Mouse (Mus musculus) adrenal gland, adult 2 months (tissue): ENCODE measurements at regions not wholly inside any gene's neighbourhood (a gene's known extent, or its start where the extent isn't known, plus 50 kb on each side); places are given as distances from the start of the nearest gene placed in this dataset.

ENCODE experiments used
- DNase-seq: peaks from one replicate; pipeline ENCODE4 v3.0.0; 2021

DNA sequence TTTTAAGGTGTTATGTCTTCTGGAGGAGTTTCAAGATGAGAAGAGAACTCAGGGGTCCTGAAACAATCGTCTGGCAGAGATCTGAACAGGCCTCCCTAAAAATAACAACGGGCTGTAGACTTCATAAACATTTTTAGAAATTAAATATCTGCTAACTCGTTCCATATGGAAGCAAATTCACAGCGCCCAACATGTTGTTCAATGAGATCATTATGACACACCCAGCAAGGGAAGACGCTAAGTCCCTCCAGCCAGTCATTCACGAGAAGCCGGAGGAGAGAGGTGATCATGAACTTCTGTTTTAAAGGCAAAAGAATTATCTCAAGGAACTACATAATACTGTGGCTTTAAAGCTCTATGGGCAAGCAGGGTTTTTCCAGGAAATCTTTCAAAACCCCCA lies 334.8 kb downstream of the Efna5 start:
- DNase-seq: no peak

DNA sequence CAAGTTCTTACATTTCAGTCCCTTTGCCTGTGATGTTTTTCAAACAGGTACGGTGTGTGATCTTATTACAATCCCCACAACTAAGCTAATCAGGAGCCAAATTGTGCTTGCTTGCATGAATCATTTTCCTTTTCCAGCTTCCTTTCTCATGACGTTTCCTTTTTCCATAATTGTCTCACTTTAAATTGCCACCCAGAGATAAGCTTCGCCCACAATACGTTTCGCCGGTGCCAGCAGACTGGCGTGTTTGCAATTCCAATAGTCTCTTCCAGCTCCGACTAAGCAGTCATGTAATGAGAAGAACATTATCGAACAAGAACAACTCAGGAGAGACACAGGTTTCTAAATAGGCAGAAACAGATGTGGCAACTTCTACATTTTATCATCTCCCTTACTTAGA lies 335.8 kb downstream of the Efna5 start:
- DNase-seq: peak; percentile 4

DNA sequence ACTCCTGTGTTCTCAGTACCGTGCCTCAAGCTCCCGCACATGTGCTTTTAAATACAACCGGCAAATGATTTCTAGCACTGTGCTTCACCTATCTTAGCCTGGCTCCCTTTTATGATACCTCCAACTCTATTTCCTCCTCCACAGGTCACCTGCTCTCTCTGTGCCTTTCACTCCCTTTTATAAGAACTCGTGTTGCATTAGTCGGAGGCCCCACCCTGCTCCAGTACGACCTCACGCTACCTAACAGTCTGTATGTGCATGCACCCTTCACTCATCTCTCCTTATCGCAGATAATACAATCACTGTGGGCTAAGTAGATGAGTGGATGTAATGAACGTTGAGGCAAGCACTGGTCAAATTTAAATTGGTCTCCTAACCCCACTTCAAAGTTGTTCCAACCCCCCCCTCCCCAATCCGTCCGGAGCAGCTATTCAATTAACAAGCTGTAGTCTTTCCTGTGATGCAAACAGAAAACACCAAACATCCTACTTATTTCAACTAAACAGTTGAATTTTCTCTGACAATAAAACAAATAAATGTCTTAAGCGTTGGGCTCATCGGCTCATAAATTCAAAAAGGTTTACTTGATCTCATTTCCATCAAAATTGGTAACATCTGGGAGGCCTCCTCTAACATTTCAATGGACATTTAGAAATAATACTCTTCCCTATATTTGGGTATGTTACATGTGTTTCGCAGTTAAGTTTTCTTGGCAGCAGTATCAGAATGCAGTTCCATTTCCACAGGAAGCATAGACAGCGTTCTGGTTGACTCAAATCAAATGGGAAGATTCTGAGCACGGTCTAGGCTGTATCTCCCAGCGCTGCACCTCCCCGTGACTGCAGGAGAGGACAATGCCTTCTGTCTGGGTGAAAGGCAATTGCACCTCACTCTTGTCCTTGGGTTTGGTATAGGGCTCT lies 337.8 kb downstream of the Efna5 start:
- no peak for DNase-seq

DNA sequence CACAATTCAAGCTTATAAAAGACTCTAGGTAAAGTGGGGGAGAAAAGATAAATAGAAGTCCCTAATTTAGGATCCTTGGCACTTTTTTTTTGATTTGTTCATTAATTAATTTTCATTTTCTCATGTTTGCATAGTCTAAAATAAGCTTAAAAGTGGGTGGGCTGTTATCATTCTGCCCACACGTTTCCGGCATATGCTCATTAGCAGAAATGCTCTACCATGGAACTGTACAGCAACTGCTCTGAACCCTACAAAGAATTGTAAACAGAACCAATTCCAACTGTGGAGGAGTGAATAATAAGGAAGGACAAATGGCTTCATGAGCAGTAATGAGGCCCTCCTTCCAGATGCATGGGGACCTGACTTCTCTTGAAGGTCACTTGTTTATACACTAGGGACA lies 351.2 kb downstream of the Efna5 start:
- DNase-seq: no peak

DNA sequence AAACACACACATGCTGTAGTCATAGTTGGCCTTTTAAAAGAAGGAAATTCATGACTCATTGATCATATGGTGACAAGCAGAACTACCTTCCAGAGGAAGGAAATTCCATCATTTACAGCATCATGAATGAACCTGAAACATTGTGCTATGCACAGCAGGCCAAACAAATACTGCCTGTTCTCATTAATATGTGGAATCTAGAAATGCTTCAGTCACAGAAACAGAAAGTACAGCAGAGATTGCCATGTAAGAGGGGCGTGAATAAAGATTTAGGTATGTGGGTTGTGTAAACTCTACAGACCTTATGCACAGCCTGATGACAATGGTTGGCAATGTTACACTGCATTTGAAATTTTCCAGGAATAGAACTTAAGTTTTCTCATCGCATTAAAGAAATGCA lies 353.6 kb downstream of the Efna5 start:
- DNase-seq: no peak

DNA sequence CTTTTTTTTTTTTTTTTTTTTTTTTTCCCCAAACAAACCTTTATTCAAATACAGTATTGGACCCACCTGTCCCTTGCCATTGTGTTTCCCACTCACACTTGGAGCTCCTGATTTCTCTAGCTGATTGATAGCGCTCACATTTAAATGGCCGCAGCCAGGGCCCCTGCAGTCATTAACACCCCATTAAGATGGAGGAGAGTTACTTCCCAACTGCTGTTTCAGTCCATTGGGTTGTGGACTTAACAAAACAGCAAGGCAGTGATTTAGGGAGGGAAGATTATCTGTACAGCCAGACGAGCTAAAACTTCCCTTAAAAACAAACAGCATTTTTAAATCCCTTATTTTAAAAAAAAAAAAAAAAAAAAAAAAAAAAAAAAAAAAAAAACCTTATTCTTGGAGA lies 367.5 kb downstream of the Efna5 start:
- no peak for DNase-seq

DNA sequence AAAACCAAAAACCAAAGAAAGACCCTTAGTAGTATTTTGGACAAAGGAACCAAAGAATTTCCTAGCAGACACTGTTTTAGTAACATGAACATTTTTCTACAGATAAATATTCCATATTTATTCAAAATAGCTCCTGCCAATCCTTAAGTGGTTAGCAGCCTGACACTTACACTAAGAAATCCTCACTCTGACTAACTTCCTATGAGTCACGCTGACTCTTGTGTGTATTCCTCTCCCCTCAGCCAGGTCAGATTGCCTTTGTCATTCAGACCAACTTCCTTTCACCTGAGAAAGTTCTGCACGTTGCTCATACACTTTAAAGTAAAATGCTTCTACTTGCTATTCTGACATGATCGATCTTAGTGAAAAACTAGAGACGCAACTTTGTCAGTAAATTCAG lies 370.9 kb downstream of the Efna5 start:
- no peak for DNase-seq

DNA sequence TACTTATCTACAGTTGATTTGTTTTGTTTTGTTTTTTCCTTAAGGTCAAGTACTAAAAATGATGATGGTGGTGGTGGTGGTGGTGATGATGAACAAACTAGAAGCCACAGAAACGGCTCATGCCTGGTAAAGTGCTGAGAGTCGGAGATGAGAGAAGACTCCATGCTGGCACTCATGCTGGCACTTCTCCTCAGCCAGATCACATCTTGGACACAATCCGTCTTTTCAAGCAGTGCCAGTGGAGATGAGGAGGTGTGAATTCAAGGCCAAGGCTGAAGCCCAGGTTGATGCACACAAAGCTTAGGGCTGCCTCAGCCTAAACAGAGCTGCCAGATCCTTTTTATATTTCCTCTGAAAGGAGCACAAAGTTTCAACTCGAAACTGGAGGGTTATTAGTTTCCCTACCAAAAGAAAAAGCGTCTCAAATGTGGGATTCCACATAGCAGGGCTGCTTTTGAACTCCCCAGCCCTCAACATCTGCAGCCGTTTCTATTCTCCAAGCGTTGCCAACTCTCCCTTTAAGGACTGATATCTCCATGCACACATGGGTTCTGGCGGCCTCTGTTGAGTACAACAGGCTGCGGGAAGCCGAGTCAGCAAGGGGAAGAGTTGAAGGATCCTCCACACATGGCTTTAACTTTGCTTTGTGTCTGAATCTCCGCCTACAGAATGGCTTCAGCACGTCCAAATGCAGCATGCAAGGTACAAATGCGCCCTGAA lies 373.2 kb downstream of the Efna5 start:
- no peak for DNase-seq

DNA sequence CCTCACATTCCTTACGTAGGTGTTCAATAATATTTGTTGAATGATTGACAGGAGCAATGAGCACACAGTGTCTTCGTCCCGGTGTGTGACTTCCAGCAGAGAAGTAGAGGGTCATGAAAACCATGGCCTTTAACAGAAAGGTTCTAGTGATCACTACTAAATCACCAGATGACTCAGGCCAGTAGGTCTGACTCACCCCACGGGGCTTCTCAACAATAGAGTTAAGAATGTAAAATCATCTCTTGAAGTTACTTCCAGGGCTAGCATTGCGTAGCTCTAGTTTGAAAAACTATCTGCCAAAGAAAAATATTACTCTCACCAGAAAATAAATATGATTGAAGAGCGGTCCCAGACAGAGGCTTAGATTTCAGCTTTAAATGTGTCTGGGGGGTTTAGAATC lies 376.4 kb downstream of the Efna5 start:
- DNase-seq: peak; percentile 31

DNA sequence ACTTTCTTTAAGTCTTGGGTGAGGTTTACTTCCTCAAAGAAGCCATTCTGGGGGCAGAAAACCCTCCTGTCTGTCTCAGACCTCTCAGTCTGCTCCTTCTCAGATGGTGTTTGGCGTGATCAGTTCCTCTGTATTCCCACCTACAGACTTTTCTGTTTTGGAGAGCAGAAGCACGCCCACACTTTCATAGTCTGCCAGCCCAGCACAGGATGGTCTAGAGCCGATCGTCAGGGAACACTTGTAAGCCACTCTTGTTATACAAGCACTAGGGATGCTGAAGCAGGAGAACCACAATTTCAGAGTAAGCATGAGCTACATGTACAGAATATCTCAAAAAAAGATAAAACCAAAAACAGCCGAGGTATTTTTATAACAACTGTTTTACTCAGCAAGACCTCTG lies 410.4 kb downstream of the Efna5 start:
- no peak for DNase-seq

DNA sequence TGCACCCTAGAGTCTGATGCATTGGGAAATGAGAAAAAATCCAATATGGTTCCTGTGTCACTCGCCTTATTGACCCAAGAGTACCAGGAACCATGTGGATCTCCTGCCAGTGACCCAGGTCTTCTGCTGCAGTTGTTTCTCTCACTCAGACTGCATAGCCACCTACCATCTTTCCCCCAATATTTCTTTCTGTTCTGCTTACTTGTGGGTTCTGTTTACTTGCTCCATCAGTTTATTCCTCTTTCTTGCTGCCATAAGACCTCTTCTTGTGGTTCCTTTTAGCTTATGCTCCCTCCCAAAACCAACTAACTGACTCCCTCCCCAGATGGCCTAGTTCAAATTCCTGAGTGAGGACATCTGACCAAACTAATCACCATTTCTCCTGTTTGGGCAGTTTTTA lies 411.8 kb downstream of the Efna5 start:
- no peak for DNase-seq

DNA sequence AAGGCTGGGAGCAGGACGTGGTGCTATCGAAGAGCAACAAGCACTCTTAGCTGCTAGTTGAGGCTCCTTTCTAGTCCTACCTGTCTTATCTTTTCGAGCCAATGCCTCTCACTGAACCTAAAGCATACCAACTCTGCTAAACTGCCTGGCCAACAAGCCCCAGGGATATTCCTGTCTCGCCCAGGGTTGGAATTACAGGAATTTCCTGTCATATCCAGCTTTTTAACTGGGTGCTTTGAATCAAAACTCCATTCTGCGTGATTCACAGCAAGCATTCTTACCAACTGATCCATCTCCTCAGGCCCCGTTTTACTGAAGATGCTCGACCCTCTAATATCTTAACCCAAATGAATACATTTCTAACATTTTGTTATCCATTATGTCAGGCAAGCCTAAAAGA lies 412.3 kb downstream of the Efna5 start:
- DNase-seq: no peak

DNA sequence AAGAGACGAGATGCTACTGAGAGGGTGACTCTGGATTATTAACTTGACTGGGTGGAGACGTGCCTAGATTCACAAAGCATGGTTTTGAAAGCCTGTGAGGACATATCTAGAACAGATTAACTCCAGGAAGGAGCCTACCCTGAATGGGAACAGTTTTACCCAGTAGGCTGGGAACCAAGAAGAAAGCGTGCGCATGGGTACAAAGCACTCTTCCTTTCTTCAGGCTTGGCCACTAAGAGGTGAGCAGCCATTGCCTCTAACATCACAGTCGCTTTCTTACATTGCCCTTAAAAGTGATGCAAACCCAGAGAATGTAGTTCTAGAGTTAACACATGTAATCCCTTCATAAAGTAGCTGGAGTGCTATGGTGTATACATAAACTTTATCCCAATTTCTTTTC lies 414.0 kb downstream of the Efna5 start:
- no peak for DNase-seq

DNA sequence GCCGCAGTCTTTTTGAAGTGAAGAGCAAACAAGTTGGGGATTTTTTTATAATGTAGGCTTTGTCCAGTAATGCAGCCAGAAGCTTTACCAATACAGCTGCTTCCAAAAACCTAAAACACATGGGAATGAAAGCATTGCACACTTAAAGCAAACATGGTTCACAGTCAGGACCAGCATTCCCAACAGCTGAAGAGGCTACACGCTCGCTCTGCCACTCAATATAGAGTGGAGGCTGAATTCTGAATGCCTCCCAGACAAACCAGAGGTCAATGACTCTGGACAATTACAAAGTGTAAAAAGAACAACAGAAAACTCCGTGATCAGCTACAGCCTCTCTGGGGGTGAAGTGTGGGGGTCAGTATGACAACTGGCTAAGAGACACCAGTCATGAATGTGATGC lies 416.1 kb downstream of the Efna5 start:
- no peak for DNase-seq

DNA sequence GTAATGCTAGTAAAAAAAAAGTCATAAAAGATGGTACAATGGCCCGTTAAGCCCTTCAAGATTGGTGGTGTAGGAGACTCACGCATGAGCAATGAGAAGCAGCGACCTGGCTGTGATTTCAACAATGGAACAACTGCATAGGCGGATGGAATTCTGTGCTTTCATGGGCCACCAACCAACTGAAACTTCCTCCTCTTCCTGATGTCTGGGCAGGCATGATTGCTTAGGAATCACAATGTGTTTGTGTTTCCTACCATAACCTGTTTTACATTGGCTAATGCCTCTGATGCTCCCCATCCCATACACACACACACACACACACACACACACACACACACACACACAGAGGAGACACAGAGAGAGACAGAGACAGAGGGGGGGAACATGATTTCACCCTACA lies 416.9 kb downstream of the Efna5 start:
- no peak for DNase-seq

DNA sequence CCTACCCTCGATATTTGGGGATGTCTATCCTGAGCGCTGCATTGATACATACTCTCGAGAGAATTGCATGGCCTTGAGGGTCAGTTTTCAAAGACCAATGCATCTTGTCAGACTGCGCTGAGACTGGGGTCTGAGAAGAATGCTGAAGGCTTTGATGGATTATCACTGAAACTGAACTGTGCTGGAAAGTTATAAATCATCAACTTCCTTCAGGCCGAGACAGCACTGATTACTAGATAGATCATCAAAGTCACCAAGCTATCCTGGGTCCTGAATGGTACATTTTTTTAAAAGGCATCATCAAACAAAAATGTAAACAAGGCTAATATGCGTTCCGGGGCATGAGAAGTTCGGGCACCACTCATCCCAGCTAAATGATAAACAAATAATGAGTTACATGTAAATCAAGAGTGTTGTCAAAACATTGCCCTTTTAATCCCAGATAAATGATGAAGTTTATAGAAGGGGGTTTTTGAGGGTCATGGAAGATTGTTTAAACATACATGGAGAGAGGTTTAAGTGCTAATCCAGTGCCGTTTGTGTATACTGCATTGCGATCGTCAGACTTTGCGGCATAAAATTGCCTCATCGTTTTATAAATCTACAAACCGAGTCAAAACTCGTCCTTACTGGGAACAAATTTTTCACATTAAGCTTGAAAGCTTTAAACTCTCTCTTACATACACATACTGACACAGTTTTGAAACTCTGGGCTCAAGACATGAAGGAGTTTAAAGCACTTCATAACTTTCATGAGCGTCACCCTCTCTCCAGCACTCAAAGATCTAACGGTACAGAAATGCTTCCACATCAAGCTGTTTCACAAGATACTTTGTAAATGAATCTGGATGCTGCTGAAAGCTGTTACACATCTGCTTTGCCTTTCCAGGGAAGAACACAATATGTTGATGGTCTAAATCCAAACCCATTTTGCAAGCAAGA lies 419.5 kb downstream of the Efna5 start:
- no peak for DNase-seq

DNA sequence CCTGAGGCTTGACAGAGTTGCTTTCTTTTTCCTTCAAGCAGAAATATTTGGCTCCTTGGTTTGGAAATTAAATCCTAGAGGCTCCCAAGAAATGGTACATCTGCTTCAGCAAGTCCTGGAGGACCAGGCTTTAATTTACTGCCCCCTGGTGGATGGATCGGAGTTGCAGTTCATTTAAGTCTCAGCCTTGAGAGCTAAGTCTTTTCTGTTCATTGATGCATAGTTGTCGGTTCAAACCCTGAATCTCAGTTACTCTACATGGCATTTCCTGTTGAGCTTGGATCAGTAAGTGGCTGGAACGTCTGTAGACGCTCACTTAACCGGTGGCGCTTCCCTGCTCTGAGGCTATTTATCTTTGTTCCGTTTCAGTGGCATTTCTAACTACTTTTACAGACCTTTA lies 422.2 kb downstream of the Efna5 start:
- peak; percentile 69 for DNase-seq

DNA sequence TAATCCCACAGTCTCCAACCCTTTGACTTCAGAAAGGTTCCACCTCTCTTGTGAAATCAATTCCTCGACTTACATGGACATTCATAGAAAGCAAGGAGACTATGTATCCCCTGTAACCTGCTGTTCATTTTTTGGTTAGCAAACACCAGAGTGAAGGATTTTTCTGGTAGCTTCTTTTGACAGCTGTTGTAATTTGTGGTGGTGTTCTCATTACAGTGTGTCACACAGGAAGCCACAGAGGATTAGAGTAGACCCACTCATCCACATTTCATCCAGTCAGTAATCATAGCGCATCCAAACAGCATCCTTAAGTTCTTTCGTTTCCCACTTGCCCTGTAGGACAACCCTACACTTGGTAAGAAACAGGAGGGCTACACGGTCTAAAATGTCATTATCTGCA lies 443.1 kb downstream of the Efna5 start:
- DNase-seq: no peak

DNA sequence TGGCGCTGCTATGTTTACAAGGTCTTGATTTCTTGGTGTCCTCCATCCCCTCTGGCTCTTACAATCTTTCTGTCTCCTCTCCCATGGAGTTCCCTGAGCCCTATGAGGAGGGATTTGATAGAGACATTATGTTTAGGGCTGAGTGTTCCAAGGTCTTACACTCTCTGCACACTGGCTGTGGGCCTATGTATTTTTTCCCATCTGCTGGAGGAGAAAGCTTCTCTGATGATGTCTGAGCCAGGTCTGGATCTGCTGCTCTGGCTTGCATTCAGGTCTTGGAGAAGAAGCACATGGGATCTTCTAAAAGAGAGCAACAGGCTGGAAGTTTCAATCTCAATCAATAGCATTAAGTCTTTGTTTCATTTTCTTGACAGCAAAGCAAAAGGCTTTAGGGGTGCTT lies 445.1 kb downstream of the Efna5 start:
- no peak for DNase-seq

DNA sequence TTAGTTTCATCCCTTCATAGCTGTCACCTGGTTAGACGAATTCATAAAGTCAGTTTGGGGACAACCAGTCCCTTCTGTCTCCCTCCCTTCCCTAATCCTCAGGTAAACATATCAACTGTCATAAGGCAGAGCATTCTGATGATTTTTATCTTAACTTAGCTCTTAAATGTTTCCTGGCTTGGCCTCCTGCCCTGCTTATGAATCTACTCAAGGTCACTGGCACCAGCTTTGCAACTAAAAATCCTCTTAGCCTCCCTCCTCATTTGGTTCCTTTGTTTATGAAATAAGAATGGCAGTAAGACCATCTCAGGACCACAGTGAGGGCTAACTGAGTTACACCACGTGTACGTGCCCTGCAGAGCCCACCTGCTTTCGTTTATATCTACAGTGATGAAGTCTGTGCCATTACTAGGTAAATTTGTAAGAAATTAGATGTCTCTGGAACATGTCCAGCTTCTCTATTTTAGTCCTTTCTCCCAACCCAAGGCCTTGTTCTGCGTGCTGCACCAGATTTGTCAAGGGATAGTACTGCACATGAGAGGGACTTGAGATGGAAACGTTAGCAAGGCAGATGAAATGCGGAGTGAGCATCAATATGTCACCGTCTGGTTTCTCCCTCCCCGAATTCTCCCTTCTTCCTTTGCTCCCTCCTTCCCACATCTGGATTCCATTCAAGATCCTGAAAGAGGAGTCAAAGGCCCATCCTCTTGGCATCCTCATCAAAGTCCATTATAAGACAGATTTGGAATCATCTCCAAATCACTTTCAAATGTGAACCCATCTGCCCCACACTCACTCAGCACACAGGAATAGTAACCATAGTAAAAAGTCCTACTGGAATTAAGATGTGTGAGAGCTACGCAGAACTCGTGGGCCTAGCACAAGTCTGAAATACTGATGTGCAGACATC lies 457.4 kb downstream of the Efna5 start:
- peak; percentile 81 for DNase-seq

DNA sequence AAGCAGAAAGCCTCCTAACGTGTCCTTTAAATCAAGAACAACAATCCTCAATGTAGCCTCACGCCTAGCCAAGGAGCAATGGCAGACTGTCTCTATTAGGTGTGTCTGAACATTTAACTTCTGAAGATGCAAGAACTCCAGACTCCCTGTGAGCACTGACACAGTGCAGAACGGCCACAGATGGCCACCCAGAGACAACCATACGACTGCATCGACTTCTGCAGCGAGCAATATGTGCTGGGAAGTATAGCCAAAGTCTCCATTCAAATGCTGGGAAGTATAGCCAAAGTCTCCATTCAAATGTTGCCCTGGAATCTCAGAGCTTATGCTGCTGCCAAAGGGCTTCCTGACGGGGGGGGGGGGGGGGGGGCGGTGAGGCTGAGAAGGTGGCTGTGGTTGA lies 463.5 kb downstream of the Efna5 start:
- DNase-seq: no peak
